Mouse (Mus musculus): ENCODE measurements around the gene Rpl13a.

GRCm38 (mm10) chr7:45094121-45094520, 34.4 kb downstream of the Rpl13a start:
- TF ChIP-seq POLR2A (IDR thresholded peaks at IDR 0.05; ENCODE audit: control insufficient read depth, low read depth, low read length): no peak
- no peak for TF ChIP-seq CTCF (IDR thresholded peaks at IDR 0.05; ENCODE audit: control insufficient read depth, insufficient read depth, insufficient replicate concordance, low read depth, low read length)

Data from testis, adult 2 months (tissue).